Mouse (Mus musculus) G1E (cell line): Measurements from ENCODE around the gene Prrt1.

Experiments used
- CTCF ChIP-seq: IDR thresholded peaks from 2 replicates; pipeline ENCODE4 v1.5.1; 2012; ENCODE audit warnings: low read depth, low read length, inconsistent platforms, mixed read lengths
- GATA1 ChIP-seq: IDR thresholded peaks from 2 replicates; pipeline ENCODE4 v1.6.1; 2012; ENCODE audit warnings: borderline replicate concordance, low read length, inconsistent platforms, mixed read lengths

GRCm38 (mm10) chr17:34652546-34652945 lies 23.2 kb downstream of the Prrt1 start:
- TF ChIP-seq CTCF = no peak
- no peak for TF ChIP-seq GATA1
